Mouse (Mus musculus): ENCODE results near the gene Cyp2d11.
"Not testable (repeated sequence)": the region's sequence is repeated elsewhere in the genome, so short reads cannot be mapped to it uniquely, and the experiment has no call there.

Cyp2d11 gene

DNA sequence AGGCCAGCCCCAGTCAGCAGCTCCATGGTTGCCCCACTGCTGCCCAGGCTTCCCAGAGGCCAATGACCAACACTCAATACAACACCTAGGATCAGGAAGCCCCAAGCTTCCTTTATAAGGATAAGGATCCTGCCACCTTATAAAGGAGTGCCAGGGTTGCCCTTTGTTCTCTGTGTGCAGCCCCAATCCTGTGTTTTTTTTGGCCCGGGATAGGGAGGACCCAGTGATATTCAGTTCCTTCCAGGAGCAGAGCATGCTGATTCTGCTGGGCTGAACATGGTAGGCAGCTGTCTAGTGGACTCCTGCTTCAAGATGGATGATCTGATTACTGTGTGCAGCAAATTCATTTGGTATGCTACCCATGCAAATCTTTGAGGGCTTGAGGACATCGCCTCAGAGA, at the start of gene Cyp2d11:
Gene Cyp2d11, minus strand, starts transcription at position 101 of the 400 bp plus-strand sequence.
- DNase-seq (ENCODE audit: low read depth, low spot score) = not testable (repeated sequence)

DNA sequence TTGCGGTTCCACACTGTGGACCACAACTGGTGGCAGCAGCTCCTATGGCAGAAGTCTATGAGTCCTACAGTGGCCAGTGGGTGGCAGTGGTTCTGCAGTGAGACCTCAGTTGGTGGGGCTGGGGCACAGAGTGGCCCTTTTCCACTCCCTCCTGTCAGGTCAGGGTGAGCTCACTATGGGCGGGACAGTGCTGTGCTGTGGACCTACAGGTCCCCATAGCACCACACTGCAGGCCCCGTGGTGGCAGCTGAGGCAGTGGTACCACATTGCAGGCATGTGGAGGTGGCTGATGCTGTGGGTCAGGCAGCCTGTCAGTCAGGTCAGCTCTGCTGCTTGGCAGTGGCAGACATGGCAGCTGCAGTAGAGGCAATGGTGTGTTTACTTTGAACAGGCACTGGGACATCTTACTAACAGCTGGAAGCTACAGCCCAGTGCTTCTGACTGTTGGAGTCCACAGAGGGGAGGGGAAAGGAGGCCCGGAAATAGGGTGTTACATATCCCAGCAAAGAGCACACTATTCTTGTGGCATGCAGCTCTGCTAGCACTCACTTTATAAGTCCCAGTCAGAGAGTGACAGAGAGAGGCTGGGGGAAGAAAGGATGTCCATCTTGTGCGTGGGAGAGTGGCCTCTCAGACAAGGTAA, 44.3 kb upstream of the Cyp2d11 start:
- no peak for DNase-seq (ENCODE audit: low read depth, low spot score)

DNA sequence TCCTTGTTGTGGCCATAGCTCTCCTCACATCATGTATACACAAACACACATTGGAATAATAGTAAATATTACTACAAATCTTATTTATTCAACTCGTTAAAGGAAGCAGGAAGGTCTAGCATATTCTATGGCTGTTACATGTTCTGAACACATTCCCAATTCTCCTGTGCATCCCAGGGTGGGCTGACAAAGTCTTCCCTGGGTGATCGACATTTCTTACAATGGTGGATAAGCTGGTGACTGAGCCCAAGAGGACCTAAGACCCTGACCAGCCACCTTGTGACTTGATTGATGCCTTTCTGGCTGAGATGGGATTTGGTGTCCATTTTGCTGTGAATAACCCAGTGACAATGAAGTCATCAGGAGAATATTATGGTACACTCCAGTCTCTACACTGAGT, 41.8 kb upstream of the Cyp2d11 start:
- no peak for DNase-seq (ENCODE audit: low read depth, low spot score)

DNA sequence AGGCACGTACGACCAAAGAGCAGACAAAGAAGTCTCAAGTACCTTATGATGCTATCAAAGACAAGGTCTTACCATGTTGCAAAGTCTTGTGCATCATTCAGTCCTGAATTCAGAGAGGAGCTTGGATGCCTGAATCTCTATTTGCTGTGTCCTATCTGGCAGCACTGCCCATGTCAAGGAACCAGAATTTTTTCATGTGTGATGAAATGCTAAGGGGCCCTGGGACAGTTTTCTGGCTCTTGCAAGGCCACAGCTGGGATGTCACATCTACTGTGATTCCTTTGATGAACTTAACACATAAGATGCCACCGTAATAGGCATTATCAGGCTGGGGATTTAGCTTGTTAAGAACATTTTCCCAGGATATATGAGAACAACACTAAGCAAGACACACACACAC, 41.2 kb upstream of the Cyp2d11 start:
- no peak for DNase-seq (ENCODE audit: low read depth, low spot score)

DNA sequence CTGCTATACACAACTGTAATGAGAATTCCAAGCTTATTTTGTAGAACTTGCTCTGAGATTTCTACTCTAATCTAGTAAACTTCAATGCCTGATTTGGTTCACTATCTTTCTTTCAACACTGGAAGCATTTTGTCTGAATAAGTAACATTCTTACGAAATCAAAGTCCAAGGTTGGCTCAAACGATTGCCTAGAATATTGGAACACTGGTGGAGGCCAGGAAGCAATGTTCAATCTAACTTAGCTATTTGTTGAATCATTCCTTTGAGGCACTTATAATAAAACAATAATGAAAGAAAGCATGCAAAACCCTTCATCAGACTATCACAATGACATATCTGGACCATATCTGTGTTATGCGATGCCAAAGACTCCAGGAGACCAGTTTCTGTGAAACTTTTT, 40.7 kb upstream of the Cyp2d11 start:
- DNase-seq (ENCODE audit: low read depth, low spot score) = no peak

DNA sequence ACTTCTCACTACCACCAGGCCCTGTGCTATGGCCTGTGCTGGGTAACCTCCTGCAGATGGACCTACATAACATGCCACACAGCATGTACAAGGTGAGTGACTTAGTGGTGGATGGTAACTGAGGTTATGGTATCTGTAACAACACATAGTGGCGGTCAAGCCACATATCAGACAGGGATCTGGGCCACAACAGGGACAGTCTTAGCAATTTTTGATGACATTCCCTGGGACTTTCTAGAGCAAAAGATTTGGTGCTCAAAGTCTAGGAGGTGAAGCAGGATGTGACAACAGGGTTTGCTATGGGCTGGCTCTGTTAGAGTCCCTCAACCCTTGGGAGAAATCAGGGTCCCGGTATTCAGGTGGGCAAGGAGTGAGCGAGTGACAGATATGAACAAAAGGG, 39.8 kb upstream of the Cyp2d11 start:
- DNase-seq (ENCODE audit: low read depth, low spot score) = no peak

DNA sequence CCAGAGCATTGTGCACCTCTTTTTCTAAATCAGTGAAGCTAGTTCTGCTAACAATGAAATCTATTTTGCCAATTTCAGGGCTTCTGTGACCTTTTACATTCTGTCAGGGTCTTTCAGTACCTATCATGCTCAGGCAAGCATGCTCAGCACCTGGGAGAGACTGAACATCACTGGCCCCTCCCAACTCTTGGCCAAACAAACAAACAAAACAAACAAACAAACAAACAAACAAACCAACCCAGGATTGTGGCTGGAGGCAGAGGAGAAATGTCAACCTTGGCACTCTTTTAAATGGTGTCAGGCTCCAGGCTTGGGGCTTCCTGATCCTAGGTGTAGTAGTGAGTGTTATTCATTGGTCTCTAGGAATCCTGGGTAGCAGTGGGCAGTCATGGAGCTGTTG, 39.3 kb upstream of the Cyp2d11 start, which contains the start of gene Cyp2d9:
Gene Cyp2d9, plus strand, starts transcription at position 301 of the 400 bp plus-strand sequence.
- no peak for DNase-seq (ENCODE audit: low read depth, low spot score)

DNA sequence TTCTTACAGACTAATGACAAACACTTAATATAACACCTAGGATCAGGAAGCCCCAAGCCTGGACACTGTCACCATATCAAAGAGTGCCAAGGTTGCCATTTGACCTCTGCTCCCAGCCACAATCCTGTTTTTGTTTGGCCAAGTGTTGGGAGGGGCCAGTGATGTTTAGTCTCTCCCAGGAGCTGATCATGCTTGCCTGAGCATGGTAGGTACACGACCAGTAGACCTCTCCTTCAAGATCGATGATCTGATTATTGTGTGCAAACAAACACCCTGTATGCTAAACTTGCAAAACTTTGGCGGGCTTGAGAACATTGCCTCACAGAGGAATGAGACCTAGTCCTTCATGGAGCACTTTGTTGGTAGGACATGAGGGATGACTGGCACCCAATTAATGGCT, 29.6 kb upstream of the Cyp2d11 start:
- no peak for DNase-seq (ENCODE audit: low read depth, low spot score)

DNA sequence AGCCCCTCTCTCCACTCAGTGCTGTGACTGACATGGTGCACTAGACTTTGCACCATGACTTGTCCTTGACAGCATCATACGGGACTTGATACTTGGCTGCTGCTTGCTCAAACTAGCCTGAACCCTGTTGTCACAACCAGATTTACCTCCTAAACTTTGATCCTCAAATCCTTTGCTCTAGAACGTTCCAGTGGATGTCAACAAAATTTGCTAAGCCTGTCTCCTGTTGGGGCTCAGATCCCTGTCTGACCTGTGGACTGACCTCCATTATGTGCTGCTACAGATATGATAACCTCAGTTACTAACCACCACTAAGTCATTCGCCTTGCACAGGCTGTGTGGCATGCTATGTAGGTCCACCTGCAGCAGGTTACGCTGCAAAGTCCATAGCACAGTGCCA, 29.1 kb upstream of the Cyp2d11 start:
- DNase-seq (ENCODE audit: low read depth, low spot score) = no peak

DNA sequence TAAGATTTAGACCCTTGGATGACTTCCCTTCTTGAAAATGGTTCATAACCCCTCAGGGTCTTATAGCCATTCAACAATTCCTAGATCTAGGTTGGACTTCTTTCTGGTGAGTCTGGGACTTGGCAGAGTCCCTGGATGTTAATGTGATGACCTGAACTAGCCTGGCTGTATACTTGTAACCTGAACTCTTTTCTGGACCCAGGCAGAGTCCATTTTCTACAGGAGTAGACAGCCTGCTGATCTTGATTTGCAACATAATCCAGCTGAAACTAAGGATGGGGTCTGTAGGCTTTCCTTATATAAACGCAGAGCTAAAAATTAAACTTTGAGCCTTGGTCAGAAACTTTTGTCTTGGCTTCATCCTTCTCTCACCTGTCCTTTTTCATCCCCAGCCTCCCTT, 24.8 kb upstream of the Cyp2d11 start:
- DNase-seq (ENCODE audit: low read depth, low spot score) = no peak

DNA sequence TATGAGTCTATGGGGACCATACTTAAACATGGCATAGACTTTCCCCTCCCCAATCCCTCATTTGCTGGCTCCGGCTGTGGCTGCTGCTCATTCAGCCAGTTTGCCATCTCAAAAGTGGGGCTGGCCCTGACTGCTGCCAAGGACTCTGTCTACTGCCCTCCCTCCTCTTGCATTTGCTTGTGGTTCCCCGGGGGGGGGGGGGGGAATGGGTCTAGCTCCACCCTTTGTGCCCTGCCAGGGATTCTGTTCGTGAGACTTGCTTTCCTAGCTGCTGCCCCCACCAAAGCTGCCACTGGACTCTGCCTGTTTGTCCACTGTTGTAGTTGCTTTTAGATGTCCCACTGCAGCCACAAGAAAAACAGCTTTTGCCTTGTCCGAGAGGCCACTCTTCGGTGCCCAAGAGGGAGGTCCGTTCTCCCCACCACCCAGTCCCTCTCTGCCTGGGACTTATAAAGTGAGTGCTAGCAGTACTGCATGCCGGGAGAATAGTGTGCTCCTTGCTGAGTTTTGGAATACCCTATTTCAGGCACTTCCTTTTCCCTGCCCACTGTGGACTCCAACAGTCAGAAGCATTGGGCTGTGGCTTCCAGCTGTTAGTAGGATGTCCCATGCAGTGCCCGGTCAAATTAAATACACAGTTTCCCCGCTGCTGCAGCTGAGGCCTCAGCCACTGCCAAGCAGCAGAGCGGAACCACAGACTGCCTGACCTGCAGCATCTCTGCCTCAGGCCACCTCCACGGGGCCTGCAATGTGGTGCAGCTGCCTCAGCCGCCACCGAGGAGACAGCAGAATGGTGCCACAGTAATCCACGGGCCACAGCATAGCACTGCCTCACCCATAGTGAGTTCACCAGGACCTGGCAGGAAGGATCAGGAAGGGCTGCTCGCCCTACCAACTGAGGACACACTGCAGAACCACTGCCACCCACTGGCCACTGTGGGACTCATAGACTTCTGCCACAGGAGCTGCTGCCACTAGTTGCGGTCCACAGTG, 23.3 kb upstream of the Cyp2d11 start:
- no peak for DNase-seq (ENCODE audit: low read depth, low spot score)

DNA sequence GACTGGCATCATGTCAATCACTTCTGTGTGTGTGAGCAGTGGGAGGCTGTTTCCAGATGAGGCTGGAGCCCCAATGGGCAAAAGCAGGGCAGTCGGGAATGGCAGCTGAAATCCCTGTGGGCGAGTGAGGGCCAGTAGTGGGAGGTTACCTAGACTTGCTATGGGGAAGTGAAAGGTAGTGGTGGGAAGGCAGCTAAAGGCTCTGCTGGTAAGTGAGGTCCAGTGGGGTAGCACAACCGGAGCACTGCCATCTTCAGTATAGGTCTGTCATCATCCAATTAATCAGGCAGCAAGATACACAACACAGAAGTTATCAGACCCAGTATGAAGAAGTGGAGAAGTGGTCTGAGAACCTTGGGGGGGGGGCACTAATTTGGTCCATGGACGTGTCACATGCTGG, 13.7 kb upstream of the Cyp2d11 start:
- DNase-seq (ENCODE audit: low read depth, low spot score) = no peak

DNA sequence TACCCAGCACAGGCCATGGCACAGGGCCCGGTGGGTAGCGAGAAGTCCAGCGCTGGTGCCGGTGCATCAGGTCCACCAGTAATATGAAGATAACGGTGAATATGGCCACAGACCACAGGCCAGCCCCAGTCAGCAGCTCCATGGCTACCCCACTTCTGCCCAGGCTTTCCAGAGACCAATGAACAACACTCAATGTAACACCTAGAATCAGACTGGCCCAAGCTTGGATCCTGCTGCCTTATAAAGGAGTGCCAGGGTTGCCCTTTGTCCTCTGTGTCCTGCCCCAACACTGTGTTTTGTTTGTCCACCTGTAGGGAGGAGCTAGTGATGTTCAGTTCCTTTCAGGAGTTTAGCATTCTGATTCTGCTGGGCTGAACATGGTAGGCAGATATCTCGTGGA, 13.2 kb upstream of the Cyp2d11 start, which contains the start of gene Cyp2d10:
Gene Cyp2d10, minus strand, starts transcription at position 215 of the 400 bp plus-strand sequence.
- DNase-seq (ENCODE audit: low read depth, low spot score) = no peak

DNA sequence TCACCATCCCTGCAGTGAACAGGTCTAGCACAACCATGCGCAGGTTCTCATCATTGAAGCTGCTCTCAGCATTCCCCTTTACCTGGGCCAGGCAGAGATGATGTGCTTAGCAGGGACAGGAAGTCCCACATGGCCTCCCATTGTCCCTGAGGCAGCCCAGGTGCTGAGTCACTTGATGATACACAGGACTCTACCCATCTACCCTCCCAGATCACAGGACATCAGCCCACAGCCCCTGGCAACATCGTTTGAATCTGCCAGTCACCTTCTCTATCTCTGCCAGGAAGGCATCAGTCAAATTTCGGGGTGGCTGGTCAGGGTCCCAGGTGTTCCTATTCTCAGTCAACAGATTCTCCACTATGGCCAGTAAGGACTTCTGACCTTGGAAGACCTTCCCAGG, 10.3 kb upstream of the Cyp2d11 start:
- DNase-seq (ENCODE audit: low read depth, low spot score) = no peak

DNA sequence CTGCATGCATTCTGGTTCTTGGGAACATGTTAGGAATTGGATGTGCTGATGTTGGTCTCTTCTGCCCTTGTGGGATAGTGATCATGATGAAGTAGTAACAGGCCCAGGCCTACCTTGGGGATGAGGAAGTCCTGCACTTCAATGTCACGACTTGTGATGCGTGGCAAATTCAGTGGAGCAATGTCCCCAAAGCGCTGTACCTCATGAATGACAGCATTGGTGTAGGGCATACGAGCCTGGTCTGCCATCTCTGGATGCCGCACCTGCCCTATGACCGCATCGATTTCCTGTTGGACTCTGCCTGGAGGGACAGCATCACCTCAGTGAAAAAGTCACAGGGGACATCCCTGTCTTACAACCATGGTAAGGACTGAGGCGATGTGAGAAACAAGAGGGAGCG, 9.8 kb upstream of the Cyp2d11 start:
- DNase-seq (ENCODE audit: low read depth, low spot score) = no peak

DNA sequence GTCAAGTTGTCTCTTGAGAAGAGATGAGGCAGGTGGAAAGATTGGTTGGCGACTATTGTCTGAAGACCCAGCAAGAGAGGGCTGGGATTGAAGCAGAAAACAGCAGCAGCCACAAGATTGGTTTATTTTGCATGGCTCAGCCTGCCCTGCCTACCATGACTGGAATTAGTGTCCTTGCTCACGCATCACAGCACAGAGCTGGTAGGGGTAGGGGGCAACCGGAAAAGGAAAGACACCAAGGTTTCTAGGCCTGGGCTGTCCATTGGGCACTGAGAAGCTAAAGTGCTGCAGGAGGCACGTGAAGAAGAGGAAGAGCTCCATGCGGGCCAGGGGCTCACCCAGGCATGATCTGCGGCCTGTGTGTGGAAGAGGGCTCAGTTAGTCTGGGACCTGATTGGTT, 8.9 kb upstream of the Cyp2d11 start:
- DNase-seq (ENCODE audit: low read depth, low spot score) = no peak

DNA sequence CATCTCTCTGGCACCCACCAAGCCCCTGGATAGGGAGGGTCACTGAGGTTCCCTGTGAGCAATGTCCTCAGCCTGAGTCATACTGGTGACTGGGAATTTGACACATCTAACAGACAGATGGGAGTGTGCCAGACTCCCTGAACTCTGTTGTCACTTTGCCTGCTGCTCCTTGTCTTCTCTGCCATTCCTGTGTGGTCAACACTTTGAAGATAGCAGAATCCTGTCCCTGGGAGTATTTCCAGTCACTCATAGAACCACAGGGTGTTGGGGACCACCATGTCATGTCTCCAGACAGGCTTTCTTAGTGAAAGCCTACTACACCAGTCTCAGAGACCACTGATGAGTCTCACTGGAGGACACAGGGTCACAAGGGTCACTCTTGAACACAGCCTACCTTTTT, 8.3 kb upstream of the Cyp2d11 start:
- no peak for DNase-seq (ENCODE audit: low read depth, low spot score)

DNA sequence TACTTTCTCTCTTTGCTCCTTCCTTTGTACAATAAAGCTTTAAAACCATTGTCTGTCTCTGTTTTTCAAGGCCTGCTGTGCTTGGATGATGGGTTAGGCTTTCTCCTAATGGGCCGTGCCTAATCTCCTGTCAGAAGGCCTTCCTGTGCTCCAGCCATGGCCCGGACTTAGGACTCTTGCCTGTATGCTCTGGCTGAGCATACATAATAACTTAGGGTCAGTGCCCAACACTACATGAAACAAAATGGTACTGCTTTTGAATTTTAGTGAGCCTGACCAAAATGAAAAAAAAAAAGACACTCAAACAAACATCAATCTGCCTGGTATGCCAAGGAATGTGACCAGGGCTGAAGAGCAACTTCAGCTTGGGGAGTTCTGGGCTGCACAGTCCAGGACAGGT, 7.7 kb upstream of the Cyp2d11 start:
- DNase-seq (ENCODE audit: low read depth, low spot score) = no peak

DNA sequence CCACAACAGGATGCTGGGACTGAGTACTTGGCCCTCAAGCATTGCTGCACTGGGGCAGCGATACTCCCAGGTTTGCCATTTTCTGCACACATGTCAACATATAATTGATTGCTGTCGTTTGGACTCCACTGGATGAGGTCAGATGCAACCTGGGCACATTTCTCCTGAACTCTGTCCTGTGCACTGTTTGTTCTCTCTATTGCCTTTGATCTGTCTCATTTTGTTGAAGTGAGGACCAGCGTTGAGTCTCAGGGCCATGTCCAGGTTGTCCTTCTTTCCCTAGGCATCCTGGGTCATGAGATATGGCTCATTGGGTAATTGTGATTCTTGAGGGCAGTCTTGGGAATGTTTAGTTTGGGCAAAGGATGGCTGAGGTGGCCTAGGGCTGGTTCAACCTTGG, 2.1 kb upstream of the Cyp2d11 start:
- not testable (repeated sequence) for DNase-seq (ENCODE audit: low read depth, low spot score)

DNA sequence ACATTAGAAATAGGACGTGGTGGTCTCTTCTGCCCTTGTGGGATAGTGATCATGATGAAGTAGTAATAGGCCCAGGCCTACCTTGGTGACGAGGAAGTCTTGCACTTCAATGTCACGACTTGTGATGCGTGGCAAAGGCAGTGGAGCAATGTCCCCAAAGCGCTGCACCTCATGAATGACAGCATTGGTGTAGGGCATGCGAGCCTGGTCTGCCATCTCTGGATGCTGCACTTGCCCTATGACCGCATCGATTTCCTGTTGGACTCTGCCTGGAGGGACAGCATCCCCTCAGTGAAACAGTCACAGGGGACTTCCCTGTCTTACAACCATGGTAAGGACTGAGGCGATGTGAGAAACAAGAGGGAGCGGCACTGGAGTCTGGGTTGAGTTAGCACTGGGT, 3.9 kb downstream of the Cyp2d11 start:
- not testable (repeated sequence) for DNase-seq (ENCODE audit: low read depth, low spot score)

DNA sequence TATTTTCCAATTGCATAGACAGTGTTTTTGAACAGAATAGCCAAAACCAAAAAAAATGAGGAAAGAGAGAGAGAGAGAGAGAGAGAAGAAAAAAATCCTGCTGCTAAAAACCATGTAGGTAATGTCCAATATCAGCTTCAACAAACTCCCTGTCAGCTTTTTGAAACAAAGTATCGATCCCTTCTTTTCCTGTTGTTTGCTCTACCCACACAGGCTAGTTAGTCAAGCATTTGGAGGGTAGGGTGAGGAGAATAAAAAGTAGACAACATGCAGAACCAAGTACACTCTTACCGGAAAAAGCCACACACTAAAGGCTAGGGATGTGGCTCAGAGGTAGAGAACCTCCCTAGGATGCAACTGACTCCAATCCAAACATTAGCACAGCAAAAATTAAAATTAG, 8.1 kb downstream of the Cyp2d11 start:
- DNase-seq (ENCODE audit: low read depth, low spot score) = no peak

DNA sequence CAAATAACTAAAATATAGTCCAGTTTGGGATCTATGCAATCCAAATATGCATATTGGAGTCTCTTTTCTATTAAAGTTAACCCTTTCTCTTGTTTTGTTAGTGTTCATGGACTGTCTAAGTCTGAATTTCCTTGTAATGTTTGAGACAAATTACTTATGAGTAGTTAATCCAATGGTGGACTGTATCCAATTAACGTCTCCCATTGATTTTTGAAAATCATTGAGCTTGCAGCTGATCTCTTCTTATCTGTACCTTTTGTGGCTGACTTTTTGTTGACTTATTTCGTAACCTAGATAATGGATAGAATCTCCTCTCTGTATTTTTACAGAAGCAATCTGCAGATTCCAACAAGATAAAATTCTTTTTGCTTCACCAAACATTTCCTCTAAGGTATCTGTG, 11.4 kb downstream of the Cyp2d11 start:
- no peak for DNase-seq (ENCODE audit: low read depth, low spot score)

DNA sequence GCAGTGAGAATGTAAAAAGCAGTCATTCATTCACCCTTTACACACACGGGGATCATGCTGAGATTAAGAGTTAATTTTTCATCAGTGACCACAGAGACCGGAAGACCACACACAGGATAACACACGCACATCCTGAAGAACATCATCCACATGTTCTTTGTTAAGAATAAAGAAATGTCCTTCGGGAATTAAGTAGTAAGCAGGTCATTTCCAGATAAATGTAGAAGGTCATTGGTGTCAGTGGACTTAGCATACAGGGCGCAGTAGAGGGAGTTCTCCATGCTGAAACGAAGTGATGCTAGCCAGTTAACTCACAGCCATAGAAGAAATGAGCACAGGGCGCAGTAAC, 13.1 kb downstream of the Cyp2d11 start:
- DNase-seq (ENCODE audit: low read depth, low spot score) = no peak

Measured in c-Kit-negative CD71-positive TER-119-positive erythroid progenitor cells, embryonic 14.5 days (primary cell).